Mouse (Mus musculus): ENCODE results near the gene Mxd1.

Gene Mxd1

DNA sequence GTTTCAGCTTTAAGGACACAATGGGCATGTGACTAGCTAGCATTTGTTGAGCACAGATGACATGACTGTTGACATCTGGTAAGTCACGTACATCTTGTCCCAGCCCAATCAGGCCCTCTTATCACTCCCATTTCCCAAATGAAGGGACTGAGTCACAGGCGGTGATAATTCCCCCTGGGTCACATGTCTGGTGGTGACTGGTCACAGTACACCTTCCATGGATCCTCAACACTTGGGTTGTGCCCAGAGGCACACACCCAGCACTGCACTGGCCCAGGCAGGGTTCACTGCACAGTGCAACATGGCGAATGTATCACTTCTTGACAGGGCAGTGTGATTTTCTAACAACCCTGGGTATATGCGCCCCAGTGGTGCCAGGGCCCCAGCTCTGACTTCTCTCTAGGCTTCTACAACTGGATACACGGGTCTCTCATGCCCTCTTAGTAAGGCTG, 70.2 kb downstream of the Mxd1 start:
- no peak for DNase-seq

Data from kidney, postnatal 14 days (tissue).